9 mouse cellular contexts compared by ENCODE assay signal in the genomic region with DNA sequence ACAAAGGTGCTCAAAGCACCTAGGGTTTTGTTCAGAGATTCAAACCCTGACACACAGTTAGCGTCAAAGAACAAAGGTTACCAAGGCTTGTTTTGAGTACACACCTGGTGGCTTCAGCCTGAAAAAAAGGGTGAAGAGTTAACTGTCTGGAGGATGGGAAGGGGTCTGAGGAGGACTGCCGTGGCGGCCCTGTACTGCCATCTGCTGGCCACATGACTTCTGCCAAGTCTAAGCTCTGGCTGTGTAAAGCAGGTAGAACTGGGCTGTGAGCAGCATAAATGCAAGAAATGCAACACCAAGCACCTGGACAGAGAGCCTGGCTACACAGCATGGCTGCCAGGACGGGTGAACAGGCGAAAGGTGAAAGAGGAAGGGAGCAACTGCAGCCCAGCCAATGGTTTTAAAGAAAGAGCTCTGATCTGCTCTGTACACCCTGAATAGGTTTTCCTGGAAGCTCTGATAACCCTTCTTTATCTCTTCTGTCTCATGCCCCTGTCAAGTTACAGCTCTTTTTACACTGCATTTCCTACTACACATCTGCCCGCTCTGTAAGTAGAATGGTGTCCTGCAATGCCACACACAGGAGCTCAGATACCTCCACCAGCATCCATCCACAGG. TPM values are rescaled to one million over a fixed set of nuclear protein-coding genes. Genes with fewer than 3 reads are reported as not detected.
DNase-seq lines count a peak whose midpoint lies in the region; ATAC-seq and TF ChIP-seq lines count a peak whose summit lies in the region.
"Had no signal": no experiment of that assay in that cellular context is flagged by ENCODE, and none has a peak within 500 bp of the region (broad histone marks: within the 10 kb centered on the region; RNA-seq: fewer than 3 reads in every experiment).

No protein-coding gene starts in this region.

- peak; percentile 74 for TF ChIP-seq CTCF in cortical plate, adult 2 months (IDR thresholded peaks at IDR 0.05; ENCODE audit: extremely low read depth, insufficient read depth, low read length)

- 42% methylated on average over 6 of the region's 6 CpGs for WGBS in limb, embryonic 13.5 days
- 35% methylated on average over 6 of the region's 6 CpGs for WGBS in midbrain, embryonic 15.5 days

- H3K36me3 ChIP-seq in limb, embryonic 13.5 days, result peaks cover 73% of the 10 kb centered on the region
- no peaks in the 10 kb centered on the region for H3K36me3 ChIP-seq in midbrain, embryonic 15.5 days (replicated peaks)

- no peaks in the 10 kb centered on the region for H3K27me3 ChIP-seq in limb, embryonic 13.5 days
- no peaks in the 10 kb centered on the region for H3K27me3 ChIP-seq in midbrain, embryonic 15.5 days (replicated peaks)

- TF ChIP-seq POLR2A in cortical plate, adult 2 months (IDR thresholded peaks at IDR 0.05; ENCODE audit: extremely low read depth, insufficient read depth, low read length), result no peak

- peaks cover 3% of the 10 kb centered on the region; the same call in 1 of the 2 replicates for H3K4me1 ChIP-seq in cortical plate, adult 2 months (ENCODE audit: control insufficient read depth, insufficient read depth, low read length)
- H3K4me1 ChIP-seq in limb, embryonic 13.5 days, result peaks cover 12% of the 10 kb centered on the region; the same call in 1 of the 2 replicates
- no peaks in the 10 kb centered on the region for H3K4me1 ChIP-seq in midbrain, embryonic 15.5 days

- peak; percentile 55 for ATAC-seq in activated CD4-positive, CD25-positive, alpha-beta regulatory T cell, adult 4 months
- ATAC-seq in limb, embryonic 13.5 days (ENCODE audit: low FRiP score, low read depth), result peak; percentile 70; the same call in 1 of the 2 replicates
- ATAC-seq in midbrain, embryonic 15.5 days (replicated peaks), result peak; percentile 91

- no peak overlapping the region for H3K4me3 ChIP-seq in cortical plate, adult 2 months (ENCODE audit: insufficient read depth, low read length)
- H3K4me3 ChIP-seq in limb, embryonic 13.5 days, result no peak overlapping the region
- H3K4me3 ChIP-seq in midbrain, embryonic 15.5 days, result no peak overlapping the region

- H3K27ac ChIP-seq in cortical plate, adult 2 months (ENCODE audit: insufficient read depth, low read length), result no peak overlapping the region
- H3K27ac ChIP-seq in limb, embryonic 13.5 days, result no peak overlapping the region
- no peak overlapping the region for H3K27ac ChIP-seq in midbrain, embryonic 15.5 days

- no peak overlapping the region for H3K9ac ChIP-seq in limb, embryonic 13.5 days
- H3K9ac ChIP-seq in midbrain, embryonic 15.5 days, result no peak overlapping the region

- no peak overlapping the region for H3K4me2 ChIP-seq in limb, embryonic 13.5 days (replicated peaks)
- no peak overlapping the region for H3K4me2 ChIP-seq in midbrain, embryonic 15.5 days

- peak; percentile 69 for DNase-seq in B cell, adult 2 months
- peak; percentile 8 for DNase-seq in gastrocnemius, postnatal 25 days
- peak; percentile 76 for DNase-seq in kidney, adult 18-20 months
- DNase-seq in spleen, postnatal 36 days (ENCODE audit: low spot score in 2 of 2), result peak; percentile 41 to 53

- H3K9me3 ChIP-seq in limb, embryonic 13.5 days, result no peaks in the 10 kb centered on the region
- no peaks in the 10 kb centered on the region for H3K9me3 ChIP-seq in midbrain, embryonic 15.5 days

RNA-seq across cellular contexts. Expression of gene Rrbp1, which starts 30.2 kb away (rescaled TPM):
- 10 to 100 TPM; 34.6 to 36.9 TPM for polyA plus RNA-seq in activated CD4-positive, CD25-positive, alpha-beta regulatory T cell, adult 4 months (2017; shearing (Covaris generic))
- 55.3 and 58.0 TPM in 2 replicates for polyA plus RNA-seq in cortical plate, adult 2 months (2012; rRNA removed)
- total RNA-seq in gastrocnemius, postnatal 25 days (2021), result 10 to 100 TPM; 43.4 to 55.8 TPM
- 132 and 133 TPM in 2 replicates for polyA plus RNA-seq in limb, embryonic 13.5 days (2015; fragmentation: Nextera tagmentation; extraction: Ambion mirVana)
- polyA plus RNA-seq in midbrain, embryonic 15.5 days (2015; fragmentation: Nextera tagmentation; extraction: Ambion mirVana), result 29.4 and 32.4 TPM in 2 replicates

RNA-seq across cellular contexts. Expression of gene Banf2, which starts 52.0 kb away (rescaled TPM):
- not detected for polyA plus RNA-seq in activated CD4-positive, CD25-positive, alpha-beta regulatory T cell, adult 4 months (2017; shearing (Covaris generic))
- not detected in 2 replicates for polyA plus RNA-seq in cortical plate, adult 2 months (2012; rRNA removed)
- total RNA-seq in gastrocnemius, postnatal 25 days (2021), result not detected
- polyA plus RNA-seq in limb, embryonic 13.5 days (2015; fragmentation: Nextera tagmentation; extraction: Ambion mirVana), result not detected in 2 replicates
- polyA plus RNA-seq in midbrain, embryonic 15.5 days (2015; fragmentation: Nextera tagmentation; extraction: Ambion mirVana), result not detected in 2 replicates
- polyA plus RNA-seq: frontal cortex, adult 2 months had no signal

Comparison
In these comparisons a context has a peak if more than half of its experiments do, and no peak if none do; other contexts are left out.
1. DNase-seq: peak in every context shown above with its lines; median percentile 76 in kidney, adult 18-20 months; 69 in B cell, adult 2 months; 47 in spleen, postnatal 36 days; 8 in gastrocnemius, postnatal 25 days.